Mouse (Mus musculus) fibroblast of lung, adult 2 months (primary cell): ENCODE results near the gene Mfsd13b.
"Not testable (repeated sequence)": the region's sequence is repeated elsewhere in the genome, so short reads cannot be mapped to it uniquely, and the experiment has no call there.

Source experiments
- DNase-seq: peaks from one replicate; pipeline ENCODE4 v3.0.0-alpha.2; 2011; ENCODE audit warnings: low read depth

The Mfsd13b gene

DNA sequence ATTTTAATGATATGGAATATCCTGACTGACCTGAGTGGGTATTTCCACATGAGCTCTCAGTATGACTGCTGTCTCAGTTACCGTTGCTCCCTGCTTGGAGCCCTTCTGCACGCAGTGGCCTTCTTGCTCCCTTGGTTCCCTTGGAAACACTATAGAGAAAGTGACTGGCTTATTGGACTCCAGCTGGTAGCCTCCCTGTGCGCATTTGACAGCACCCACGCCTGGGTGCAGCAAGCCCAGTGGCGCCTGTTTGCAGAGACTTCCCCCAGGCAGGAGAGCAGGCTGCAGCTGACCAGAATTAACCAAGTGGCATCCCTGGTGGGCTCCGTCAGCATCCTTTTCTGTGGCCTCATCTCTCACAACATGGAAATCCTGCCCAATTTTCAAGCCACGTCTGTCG lies 8.9 kb downstream of the Mfsd13b start:
- DNase-seq: no peak

DNA sequence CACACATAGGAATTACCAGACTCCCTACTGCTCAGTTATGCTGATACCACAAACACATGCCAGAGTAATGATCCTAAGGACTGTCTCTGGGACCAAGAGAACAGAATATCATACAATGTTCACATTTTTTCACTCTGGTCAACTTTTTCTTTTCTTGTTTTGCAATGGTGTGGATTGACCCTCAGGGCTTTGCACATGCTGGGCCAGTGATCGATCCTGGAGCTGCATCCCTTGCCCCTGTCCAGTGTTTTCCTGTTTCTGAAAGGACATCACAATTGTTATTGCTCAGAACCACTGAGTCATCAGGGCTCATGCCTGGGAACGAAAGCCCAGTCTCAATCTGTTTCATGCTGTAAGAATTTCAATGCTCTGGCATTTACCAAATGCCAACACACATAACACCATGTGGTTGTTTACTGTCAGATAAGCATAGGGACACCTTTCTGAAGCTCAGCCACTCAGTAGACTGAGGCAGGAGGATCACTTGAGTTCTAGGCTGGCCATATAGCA lies 16.8 kb downstream of the Mfsd13b start:
- DNase-seq: peak; percentile 65

- DNase-seq: no peak
Observed at GRCm38 (mm10) chr7:121000065-121000822, 17.9 kb downstream of the Mfsd13b start.

GRCm38 (mm10) chr7:121001879-121002278 lies 19.6 kb downstream of the Mfsd13b start:
- DNase-seq: no peak

GRCm38 (mm10) chr7:121002407-121002928 lies 20.2 kb downstream of the Mfsd13b start:
- no peak for DNase-seq

DNA sequence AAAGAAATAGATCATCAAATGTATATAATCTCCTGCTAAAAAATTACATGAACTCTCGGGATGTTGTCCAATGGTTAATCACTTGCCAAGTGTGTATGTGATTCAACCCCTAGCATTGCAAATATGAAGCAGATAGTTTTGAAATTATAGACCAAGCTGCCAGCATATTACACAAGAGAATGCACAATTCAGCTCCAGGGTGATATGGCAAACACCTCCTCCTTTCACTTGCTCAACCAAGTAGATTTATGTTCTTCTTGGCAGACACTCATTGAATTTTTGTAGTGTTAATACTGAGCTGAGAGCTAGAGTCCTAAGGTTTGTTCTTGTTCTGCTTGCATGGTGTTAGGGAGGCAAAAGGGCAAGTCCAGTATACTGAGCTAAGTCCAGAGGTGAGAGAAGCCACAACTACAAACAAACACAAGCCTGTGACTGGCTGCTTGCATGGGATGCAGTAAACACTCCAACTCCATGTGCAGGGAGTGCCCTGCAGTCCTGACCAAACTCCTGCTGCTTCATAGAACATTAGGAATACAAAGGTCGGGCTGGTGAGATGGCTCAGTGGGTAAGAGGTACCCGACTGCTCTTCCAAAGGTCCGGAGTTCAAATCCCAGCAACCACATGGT lies 21.6 kb downstream of the Mfsd13b start:
- peak; percentile 44 for DNase-seq

DNA sequence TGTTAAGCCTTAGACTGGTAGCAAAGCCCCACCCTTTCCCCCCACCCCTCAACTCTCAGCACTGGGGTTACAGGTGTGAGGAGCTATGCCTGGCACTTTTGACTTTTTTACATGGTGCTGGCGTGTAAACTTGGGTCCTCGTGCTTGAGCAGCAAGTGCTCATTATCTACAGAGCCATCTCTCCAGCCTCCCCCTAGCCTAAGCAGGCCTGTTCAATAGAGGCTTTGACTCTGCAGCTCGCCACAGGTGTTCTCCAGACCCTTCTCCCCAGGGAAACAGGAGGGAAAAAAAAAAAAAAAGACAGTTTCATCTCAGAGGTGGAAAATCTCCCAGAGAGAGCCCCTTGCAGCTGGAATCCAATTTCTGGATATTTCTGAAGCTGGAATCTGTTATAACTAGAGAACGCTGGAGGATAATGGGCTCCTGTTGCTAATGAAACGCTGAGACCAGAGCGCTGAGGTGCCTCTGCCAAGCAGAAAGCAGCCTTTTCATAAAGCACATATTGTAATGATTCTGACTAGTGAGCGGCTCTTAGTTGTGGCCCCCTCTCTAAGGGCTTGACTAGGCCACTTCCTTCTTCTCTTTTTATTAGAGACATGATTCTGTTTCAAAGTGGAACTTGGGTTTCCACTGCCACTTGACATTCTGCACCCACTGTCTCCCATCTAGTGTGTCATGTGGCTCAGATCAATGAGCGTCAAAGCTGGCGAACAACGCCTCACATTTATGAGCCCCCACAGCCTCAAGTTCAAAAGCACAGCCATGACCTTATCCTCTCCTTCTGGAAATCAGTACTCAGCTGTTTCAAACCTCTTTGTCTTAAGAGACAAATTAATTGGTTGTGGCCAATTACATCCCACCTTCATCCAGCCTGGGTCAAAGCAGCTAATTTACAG lies 29.7 kb downstream of the Mfsd13b start:
- DNase-seq: no peak

GRCm38 (mm10) chr7:121014486-121014885 lies 32.2 kb downstream of the Mfsd13b start:
- no peak for DNase-seq

GRCm38 (mm10) chr7:121018778-121019177 lies 36.5 kb downstream of the Mfsd13b start:
- no peak for DNase-seq

- DNase-seq: no peak
Observed at GRCm38 (mm10) chr7:121020277-121020676, 38.0 kb downstream of the Mfsd13b start.

DNA sequence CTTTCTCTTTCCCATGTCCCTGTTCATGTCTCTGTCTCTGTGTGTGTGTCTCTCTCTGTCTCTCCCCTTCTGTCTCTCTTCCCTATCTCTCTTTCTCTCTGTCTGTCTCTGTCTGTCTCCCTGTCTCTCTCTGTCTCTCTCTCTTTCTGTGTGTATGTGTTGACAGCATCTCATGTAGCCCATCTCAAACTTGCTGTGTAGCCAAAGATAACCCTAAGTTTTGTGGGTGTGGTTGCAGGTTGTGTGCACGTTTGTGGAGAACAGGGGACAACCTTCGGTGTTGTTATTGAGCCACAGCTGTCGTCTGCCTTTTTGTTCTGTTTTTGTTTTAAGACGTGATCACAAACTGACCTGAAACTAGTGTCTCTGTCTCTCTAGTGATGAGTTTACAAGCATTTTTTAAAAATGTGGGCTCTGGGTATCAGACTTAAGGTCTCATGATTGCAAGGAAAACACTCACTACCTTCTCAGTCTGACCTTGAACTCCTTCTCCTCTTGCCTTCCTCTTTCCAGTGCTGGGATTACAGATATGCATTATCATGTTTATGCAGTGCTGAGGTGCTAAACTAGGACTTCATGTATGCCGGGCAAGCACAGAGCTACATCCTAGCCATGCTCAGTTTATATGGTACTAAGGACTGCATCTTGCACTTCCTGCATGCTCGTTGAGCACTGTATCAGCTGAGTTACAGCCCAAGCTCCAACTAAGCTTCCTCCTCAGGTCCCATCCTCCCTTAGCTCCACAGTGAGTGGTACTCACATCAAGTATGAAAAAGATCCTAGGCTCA lies 43.1 kb downstream of the Mfsd13b start:
- DNase-seq: no peak

DNA sequence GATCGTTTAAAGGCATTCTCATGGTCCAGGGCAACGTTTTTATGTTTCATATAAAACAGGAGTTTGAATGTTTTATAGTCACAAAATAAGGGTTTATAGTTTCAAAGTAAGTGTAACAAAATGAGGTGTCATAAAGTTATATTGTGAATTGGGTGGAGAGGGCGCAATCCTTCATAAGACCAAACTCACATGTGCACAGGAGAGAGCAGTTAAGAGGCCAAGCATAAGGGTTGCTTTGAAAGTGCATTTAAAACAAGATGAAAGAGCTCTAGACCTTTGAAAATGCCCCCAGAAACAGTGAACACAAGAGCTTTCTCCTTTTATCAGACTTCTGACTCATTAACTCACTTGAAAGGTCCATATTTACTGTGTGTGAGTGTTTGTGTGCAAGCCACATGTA lies 44.0 kb downstream of the Mfsd13b start:
- no peak for DNase-seq

DNA sequence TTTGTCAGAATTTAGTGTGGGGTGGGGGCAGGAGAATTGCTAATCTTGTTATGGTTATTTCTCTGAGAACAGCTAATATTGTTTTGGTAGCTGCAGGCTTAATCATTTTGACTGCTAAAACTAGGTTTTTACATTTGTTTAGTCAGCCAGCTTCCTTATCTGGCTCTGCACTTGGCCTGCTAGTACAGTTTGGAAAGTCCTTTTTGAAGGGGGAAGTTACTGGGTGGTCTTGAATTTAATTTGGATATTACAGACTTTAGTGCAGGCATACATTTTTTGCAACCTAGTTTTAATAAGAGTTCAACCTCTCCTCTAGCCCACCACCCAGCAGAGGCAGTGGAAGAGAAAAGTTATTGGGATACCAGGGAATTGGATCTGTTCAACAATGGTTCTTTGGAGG lies 47.6 kb downstream of the Mfsd13b start:
- not testable (repeated sequence) for DNase-seq

- peak; percentile 87 for DNase-seq
Observed at GRCm38 (mm10) chr7:121033856-121034652, 51.7 kb downstream of the Mfsd13b start, which contains the start of gene Mettl9. Gene Mettl9 (plus strand): TSS chr7:121034445.

DNA sequence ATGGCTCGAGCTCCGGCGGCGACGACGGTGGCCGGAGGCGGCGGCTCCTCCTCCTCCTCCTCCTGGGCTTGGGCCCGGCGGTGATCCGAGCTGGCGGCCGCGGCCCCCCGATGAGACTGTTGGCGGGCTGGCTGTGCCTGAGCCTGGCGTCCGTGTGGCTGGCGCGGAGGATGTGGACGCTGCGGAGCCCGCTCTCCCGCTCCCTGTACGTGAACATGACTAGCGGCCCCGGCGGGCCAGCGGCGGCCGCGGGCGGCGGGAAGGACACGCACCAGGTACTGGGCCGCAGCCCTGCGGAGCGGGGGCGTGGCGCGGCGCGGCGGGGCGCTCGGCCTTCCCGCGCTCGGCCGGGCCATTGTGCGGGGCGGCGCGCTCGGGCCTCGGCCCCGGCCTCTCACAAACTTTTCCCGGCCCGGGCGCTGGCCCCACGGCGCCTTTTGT lies 52.4 kb downstream of the Mfsd13b start:
- DNase-seq: no peak

- no peak for DNase-seq
Observed at GRCm38 (mm10) chr7:121035161-121035721, 52.9 kb downstream of the Mfsd13b start.

DNA sequence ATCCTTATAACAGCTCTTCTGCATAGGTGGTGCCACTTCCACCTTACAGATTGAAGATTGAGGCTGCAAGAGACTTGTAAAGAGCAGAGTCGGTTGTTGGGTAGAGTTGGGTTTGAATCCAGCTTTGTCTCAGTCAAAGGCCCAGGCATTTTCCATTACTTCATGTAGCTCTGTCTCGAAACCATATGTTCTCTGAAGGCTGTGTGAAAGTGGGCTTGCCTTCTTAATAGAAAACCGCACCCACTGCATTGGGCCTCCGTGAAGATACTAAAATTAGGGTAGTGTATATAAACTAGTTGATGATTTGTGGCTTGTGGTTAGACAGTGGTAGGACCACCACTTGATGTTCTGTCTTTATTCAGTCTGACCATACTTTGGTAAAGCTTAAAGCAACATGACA lies 58.3 kb downstream of the Mfsd13b start:
- no peak for DNase-seq

DNA sequence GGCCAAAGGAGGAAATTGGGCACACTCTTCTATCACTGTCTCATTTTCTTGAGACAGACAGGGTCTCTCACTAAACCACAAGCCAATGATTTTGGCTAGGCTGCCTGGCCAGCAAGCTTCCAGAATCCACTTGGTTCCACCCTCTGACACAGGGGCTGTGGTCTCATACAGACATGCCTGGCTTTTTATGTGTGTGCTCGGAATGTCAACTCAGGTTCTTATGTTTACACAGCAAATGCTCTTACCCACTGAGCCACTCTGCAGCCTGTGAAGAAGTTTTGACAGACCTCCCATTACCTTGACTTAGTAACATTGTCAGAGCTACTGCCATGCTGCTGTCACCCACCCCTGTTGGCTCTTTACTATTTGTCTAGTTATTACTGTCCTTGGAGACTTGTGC lies 59.7 kb downstream of the Mfsd13b start:
- DNase-seq: no peak

DNA sequence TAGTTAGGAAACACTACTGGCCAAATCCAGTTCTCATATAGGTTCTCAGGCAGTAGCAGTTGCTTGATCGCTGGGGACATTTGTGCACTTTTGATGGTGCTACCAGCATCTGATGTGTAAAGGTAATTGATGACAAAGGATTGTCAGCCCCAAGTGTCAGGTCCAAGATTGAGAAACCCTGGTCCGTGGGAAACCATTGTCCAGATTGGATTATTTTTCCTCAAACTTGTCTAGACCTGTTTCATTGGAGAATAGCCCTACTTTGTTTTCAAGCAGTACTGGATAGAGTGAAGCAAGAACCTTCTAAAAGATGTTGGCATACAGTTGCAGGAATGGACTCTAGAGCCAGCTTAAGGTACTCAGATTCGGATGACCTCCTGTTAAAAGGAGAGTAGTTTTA lies 60.7 kb downstream of the Mfsd13b start:
- DNase-seq: no peak

DNA sequence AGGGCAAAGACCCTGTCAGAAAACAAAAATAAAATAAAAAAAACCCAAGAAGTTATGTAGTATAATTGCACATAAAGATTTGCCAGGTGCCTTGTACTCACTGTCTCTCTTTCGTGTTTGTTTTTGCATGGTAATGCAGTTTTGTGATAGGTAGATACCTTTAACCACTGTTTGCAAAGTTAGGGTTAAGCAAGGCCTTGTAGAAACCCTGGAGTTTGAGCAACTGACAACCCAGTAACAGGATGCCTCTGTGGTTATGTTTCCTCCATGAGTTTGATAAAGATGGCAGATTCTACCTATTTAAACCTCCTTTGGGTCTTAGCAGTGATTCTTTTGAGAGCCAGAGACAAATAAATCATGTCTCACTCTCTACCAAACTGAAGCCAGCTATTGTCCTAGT lies 61.2 kb downstream of the Mfsd13b start:
- DNase-seq: no peak
